Mouse (Mus musculus) limb, embryonic 15.5 days (tissue): Measurements from ENCODE around the gene Hscb. TPM values are rescaled to one million over a fixed set of nuclear protein-coding genes. Genes with fewer than 3 reads are reported as not detected.
A peak's percentile ranks its signal among the peaks of the same experiment; 100 is the strongest.

Source experiments
- ATAC-seq: fragments of 200-750 bp; cut with Nextera tagmentation; 2 replicates; pipeline ENCODE4 v1.8.0; 2017; ENCODE audit warnings: low read depth, moderate TSS enrichment; ENCODE audit not compliant: insufficient number of reproducible peaks, low FRiP score, low TSS enrichment
- H3K27ac ChIP-seq: fragments of 300-500 bp; sonication (generic); 2 replicates; pipeline ENCODE4 v1.5.1; 2015; ENCODE audit warnings: moderate library complexity, mild to moderate bottlenecking, inconsistent platforms
- H3K27me3 ChIP-seq: fragments of 300-500 bp; sonication (generic); 2 replicates; pipeline ENCODE4 v1.6.1; 2015; ENCODE audit warnings: inconsistent platforms
- H3K36me3 ChIP-seq: fragments of 300-500 bp; sonication (generic); 2 replicates; pipeline ENCODE4 v1.6.1; 2015; ENCODE audit warnings: inconsistent platforms
- H3K4me1 ChIP-seq: fragments of 300-500 bp; sonication (generic); 2 replicates; pipeline ENCODE4 v1.6.1; 2015; ENCODE audit warnings: inconsistent platforms
- H3K4me2 ChIP-seq: fragments of 300-500 bp; sonication (generic); 2 replicates; pipeline ENCODE4 v1.6.1; 2015; ENCODE audit warnings: mild to moderate bottlenecking, inconsistent platforms
- H3K4me3 ChIP-seq: fragments of 300-500 bp; sonication (generic); 2 replicates; pipeline ENCODE4 v1.5.1; 2015; ENCODE audit warnings: mild to moderate bottlenecking, inconsistent platforms
- H3K9ac ChIP-seq: fragments of 300-500 bp; sonication (generic); 2 replicates; pipeline ENCODE4 v1.6.1; 2015; ENCODE audit warnings: inconsistent platforms
- H3K9me3 ChIP-seq: fragments of 300-500 bp; sonication (generic); 2 replicates; pipeline ENCODE4 v1.6.1; 2016; ENCODE audit warnings: inconsistent platforms
- WGBS: fragments of 180-500 bp; shearing (Covaris S2); methylation state at CpG from one replicate; pipeline ENCODE4 v1.1.7; 2015; 5-methylcytosine and 5-hydroxymethylcytosine counted together
- polyA plus RNA-seq: library from polyadenylated mRNA; unstranded; fragments of >200 nt; fragmentation: Nextera tagmentation; extraction: Ambion mirVana; gene quantifications from 2 replicates; pipeline ENCODE4 v1.2.1, GENCODE M21; 2015

Hscb gene
- polyA plus RNA-seq, 1 experiment from 2014 or later, result 25.9 TPM

DNA sequence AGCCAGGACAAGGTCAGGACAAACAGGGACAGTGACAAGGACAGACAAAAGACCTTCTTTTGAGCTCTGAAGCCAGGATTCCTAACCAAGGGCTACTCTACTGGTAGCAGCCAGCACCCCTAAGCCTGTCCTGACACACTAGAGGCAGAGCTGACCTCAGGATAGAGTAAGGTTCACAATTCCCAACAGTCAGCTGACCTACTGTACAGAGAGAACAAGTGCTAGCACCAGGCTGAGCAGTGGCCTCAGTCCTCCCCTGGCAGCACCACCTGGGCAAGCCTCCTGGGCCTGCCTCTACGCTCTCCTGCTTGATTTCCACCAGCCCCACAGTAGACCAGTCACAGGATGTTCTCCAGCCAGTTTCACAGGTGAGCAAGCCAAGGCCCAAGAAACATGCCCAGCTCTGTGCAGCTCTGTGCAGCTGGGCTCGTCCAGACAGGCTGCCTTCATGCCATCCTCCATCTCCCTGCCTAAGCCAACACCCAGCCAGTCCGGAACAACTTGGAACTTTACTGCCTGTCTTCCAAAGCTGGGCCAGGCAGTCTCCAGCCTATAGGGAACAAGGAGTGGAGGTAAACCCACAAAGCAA, 38.4 kb downstream of the Hscb start:
- 67% methylated on average over 3 of the region's 3 CpGs for WGBS
- Histone ChIP-seq H3K9me3 (no peaks in the 10 kb centered on the region), H3K9ac (no peak overlapping the region), H3K4me1 (peaks cover 32% of the 10 kb centered on the region), H3K36me3 (peaks cover 80% of the 10 kb centered on the region), H3K27me3 (no peaks in the 10 kb centered on the region), H3K4me3 (no peak overlapping the region), H3K27ac (peak overlapping the region; percentile 59; the same call in 1 of the 2 replicates), H3K4me2 (no peak overlapping the region)
- ATAC-seq, result no peak

DNA sequence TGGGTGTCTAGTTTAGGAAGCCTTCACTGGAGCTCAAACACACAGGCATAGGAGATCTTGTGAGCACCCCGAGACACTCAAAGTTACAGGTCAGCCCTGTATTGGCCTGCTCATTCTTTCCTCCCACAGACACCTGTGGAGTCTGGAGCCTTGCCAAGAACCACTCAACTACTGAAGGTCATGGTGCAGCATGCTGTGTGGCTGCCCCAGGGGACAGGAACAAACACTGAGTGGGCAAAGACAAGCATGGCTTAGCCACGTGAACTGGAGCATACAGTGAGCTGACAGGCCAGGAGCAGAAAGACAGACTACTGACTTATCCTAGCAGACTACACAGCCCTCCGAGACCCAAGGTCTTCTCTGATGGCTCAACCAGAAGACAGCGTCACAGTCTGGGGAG, 41.9 kb downstream of the Hscb start:
- H3K4me3 ChIP-seq, result no peak overlapping the region
- H3K27me3 ChIP-seq, result no peaks in the 10 kb centered on the region
- no peak for ATAC-seq
- no peaks in the 10 kb centered on the region for H3K9me3 ChIP-seq
- H3K4me1 ChIP-seq, result peaks cover 16% of the 10 kb centered on the region
- WGBS, result 73% methylated on average over 4 of the region's 4 CpGs
- no peak overlapping the region for H3K9ac ChIP-seq
- no peak overlapping the region for H3K27ac ChIP-seq
- no peak overlapping the region for H3K4me2 ChIP-seq
- H3K36me3 ChIP-seq, result peaks cover 94% of the 10 kb centered on the region

DNA sequence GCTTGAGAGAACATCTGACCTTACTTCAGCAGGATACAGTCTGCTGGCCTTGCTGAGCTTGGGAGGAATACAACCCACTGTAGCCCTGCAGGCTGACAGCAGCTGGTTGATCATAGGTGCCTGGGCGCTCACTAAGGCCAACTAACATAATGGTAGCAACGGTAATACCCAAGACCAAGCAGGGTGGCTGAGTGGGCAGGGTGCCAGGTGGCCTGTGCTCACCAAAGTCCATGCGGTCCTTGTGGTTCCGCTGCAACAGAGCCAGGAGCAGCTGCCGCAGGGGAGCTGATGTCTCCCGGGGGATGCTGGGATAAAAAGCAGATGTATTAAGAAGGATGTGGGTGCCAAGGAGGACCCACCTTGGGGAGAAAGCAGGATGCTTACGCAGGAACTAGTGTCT, 45.2 kb downstream of the Hscb start:
- no peaks in the 10 kb centered on the region for H3K4me1 ChIP-seq
- no peak overlapping the region for H3K4me3 ChIP-seq
- H3K9me3 ChIP-seq, result no peaks in the 10 kb centered on the region
- no peak overlapping the region for H3K9ac ChIP-seq
- no peak for ATAC-seq
- 91% methylated on average over 7 of the region's 7 CpGs for WGBS
- H3K27me3 ChIP-seq, result no peaks in the 10 kb centered on the region
- H3K4me2 ChIP-seq, result no peak overlapping the region
- H3K27ac ChIP-seq, result no peak overlapping the region
- H3K36me3 ChIP-seq, result peaks cover 99% of the 10 kb centered on the region

DNA sequence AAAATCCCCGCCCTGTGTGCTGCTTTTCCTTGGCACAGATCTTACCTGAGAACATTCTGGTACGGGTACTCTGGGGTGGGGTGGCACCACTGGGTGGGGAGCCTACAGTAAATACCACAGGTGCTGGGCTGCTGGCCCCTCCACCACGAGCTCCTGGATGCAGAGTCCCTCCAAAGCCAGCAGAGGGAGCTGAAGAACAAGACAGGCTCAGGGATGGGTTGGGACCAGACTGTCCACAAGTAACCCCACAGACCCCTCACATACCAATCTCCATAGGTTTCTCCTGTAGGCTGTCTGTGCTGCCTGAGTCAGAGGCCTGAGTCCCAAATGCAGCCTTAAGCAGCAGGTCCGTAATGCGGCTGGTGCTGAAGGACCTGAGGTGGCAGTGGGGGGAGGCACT, 50.9 kb downstream of the Hscb start:
- Histone ChIP-seq H3K9ac (no peak overlapping the region), H3K4me1 (no peaks in the 10 kb centered on the region), H3K27me3 (no peaks in the 10 kb centered on the region), H3K9me3 (no peaks in the 10 kb centered on the region), H3K4me3 (no peak overlapping the region), H3K4me2 (no peak overlapping the region), H3K27ac (no peak overlapping the region), H3K36me3 (peaks cover 92% of the 10 kb centered on the region)
- 56% methylated on average over 5 of the region's 5 CpGs for WGBS
- no peak for ATAC-seq

DNA sequence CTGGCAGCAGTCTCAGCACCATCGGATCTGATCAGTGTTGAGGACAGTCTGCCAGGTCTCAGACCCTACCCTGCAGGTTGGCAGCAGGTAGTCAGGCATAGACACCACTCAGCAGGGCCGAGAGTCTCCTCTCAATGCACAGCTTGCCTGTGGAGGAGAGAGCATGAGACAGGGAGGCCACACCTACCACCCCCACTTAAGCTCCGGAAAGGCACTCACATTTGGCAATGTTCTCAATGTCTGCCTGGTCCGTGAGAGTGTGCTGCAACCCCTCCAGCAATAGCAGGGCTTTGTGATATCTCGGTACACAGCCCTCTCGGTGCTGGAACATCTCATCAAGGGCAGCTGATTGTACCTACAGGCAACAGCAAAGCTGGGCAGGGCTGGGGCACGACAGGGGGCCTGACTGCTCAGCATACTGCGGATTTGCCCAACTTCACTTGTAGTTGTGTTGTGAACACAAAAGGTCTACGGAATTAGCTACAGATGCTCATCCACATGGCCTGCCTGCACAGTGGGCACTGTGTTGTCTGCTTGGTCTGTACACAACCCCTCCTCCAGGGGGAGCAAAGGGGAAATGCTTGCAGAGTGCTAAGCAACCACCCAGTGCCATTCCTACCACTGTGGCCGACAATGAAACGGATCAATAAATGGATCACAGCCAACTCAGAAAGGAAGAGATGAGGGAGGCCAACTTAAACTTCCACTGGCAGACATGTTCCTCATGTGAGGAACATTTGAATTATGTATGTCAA, 53.3 kb downstream of the Hscb start:
- H3K27me3 ChIP-seq, result no peaks in the 10 kb centered on the region
- H3K4me2 ChIP-seq, result no peak overlapping the region
- no peak for ATAC-seq
- no peak overlapping the region for H3K9ac ChIP-seq
- H3K27ac ChIP-seq, result no peak overlapping the region
- peaks cover 67% of the 10 kb centered on the region for H3K36me3 ChIP-seq
- WGBS, result 82% methylated on average over 11 of the region's 11 CpGs
- no peaks in the 10 kb centered on the region for H3K9me3 ChIP-seq
- H3K4me3 ChIP-seq, result no peak overlapping the region
- no peaks in the 10 kb centered on the region for H3K4me1 ChIP-seq

DNA sequence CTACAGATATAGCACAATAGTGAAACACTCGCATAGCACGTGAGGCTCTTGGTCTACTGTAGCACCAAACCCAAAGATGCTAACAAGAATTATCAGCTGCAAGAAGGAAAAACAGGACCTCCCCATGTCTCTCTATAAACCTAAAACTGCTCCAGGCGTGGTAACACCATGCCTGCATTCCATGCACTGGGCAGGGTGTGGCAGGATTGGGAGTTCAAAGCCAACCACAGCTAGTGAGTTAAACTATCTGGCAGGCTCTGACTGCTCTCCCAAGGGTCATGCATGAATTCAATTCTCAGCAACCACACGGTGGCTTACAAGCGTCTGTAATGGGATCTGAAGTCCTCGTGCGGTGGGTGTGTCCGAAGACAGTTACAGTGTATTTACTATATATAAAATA, 56.4 kb downstream of the Hscb start:
- H3K36me3 ChIP-seq, result peaks cover 40% of the 10 kb centered on the region
- H3K27ac ChIP-seq, result no peak overlapping the region
- ATAC-seq, result no peak
- no peak overlapping the region for H3K4me3 ChIP-seq
- H3K9ac ChIP-seq, result no peak overlapping the region
- 60% methylated on average over 8 of the region's 8 CpGs for WGBS
- H3K9me3 ChIP-seq, result no peaks in the 10 kb centered on the region
- H3K4me2 ChIP-seq, result no peak overlapping the region
- no peaks in the 10 kb centered on the region for H3K27me3 ChIP-seq
- peaks cover 18% of the 10 kb centered on the region for H3K4me1 ChIP-seq

DNA sequence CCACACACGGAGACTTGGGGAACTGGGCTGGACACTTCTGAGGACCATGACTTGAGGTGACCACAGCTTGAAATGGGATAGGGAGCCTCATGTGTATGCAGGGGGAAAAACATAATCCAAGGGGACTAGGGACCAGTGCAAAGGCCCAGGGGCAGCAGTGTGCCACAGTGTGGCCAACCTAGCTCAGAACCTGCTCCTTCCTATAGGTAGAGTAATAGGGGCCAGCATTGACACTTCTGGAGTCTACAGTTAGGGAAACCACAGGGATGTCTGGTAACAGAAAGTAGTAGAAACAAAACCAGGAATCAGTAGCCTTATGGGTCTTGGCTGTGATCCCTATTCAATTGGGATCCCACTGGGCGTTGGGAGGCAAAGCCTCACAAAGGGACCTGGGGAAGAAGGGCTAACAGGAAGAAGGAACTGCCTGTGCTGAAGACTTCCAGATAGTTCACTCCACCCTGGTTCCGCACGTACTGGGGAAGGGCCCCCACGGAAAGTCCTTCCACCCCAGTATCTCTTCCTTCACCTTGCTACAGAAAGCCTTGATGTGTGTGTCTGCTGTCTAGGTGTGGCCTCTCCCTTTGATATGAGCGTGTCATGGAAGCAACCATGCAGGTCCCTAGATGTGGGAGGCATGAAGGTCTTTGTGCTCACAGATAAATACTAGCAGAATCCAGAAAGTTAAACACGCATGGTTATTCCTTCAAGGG, 57.9 kb downstream of the Hscb start:
- WGBS, result 82% methylated on average over 7 of the region's 7 CpGs
- ATAC-seq, result no peak
- no peaks in the 10 kb centered on the region for H3K27me3 ChIP-seq
- no peak overlapping the region for H3K9ac ChIP-seq
- no peaks in the 10 kb centered on the region for H3K9me3 ChIP-seq
- H3K4me2 ChIP-seq, result no peak overlapping the region
- no peak overlapping the region for H3K4me3 ChIP-seq
- H3K36me3 ChIP-seq, result peaks cover 39% of the 10 kb centered on the region
- H3K4me1 ChIP-seq, result peaks cover 18% of the 10 kb centered on the region
- 0 out of 2 replicates have a peak overlapping the region, but pooled peaks have one; percentile 4 for H3K27ac ChIP-seq

DNA sequence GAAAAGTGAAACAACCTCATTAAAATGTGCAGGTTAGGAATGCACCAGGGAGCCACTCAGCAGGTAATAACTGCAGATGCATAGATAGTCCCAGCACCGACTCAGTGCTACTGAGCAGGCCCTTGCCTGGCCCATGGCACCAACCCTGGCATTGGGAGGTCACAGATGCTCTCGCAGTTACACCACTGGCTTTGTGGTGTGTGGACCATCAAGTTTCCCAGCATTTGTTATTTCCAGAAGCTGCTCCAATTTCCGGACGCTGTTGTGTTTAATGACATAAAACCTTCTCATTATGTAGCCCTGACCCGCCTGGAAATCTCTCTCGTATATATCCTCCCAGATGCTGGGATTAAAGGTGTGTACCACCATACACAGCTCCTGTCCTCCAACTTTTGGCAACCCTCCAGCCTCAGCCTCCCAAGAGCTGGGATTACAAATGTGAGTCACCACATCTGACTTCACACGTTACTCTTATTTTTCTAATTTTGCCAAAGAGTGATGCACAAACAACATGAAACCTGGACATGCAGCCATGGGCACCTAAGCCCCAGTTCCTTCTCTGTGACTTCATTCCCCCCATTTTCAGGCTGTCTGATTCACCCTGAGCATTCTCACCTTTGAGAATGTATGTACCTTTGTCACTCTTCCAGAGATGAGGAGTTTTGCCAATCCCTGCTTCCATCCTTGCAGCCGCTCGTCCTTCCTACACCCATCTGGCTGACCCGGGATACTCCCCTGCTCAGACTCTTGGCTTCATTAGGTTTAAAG, 58.6 kb downstream of the Hscb start:
- no peak for ATAC-seq
- WGBS, result 46% methylated on average over 10 of the region's 10 CpGs

DNA sequence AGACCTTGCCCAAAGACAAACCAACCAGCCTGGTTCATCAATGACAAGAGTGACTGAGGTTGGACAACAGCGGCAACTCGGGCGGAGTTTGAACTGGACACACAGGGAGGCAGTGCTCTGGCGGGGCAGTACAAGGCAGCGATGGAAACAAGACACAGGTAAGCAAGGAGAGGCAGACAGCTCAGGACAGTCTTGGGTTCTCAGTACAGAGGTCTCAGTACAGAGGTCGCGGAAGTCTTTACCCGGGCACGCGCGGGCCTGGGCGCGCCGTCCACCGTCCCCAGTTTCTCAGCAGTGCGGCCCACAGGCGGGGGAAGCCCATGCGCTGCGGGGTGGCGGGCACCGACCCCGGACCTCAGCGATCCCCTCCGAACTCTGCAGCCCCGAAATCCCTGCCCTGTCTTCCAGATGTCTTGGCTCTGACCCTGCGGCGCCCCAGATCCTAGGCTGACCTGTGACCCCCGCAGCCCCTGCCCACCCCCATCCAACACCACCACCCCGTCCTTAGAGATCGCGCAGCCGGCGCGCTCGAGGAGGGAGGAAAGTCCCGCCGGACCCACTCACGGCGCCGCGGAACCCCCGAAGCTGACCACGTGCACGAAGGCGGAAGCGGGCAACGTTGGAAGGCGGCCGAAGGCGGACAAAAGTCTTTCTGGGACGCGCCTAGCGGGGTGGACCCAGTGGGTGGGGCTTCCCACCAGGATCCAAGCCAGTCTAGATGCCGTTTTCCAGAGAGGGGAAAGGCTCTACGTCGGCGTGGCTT, 59.4 kb downstream of the Hscb start, which contains the start of gene Pus1:
TSS of gene Pus1 (minus strand) at position 662 of the 763 bp plus-strand sequence.
- H3K27me3 ChIP-seq, result no peaks in the 10 kb centered on the region
- peaks cover 18% of the 10 kb centered on the region for H3K4me1 ChIP-seq
- H3K27ac ChIP-seq, result peak within 1 kb of the TSS; percentile 79
- peaks cover 40% of the 10 kb centered on the region for H3K36me3 ChIP-seq
- peak; percentile 81 for ATAC-seq
- whole genome bisulfite sequencing, result under 1% methylated on average over 57 of the region's 57 CpGs
- H3K4me3 ChIP-seq, result peak within 1 kb of the TSS; percentile 74
- H3K4me2 ChIP-seq, result peak within 1 kb of the TSS; percentile 79
- no peaks in the 10 kb centered on the region for H3K9me3 ChIP-seq
- H3K9ac ChIP-seq, result peak within 1 kb of the TSS; percentile 68

More for the DNA sequence above, 58.6 kb downstream of the Hscb start:
- H3K4me1 ChIP-seq, result peaks cover 18% of the 10 kb centered on the region
- H3K27ac ChIP-seq, result peak overlapping the region; percentile 79
- peak overlapping the region; percentile 74 for H3K4me3 ChIP-seq
- peaks cover 39% of the 10 kb centered on the region for H3K36me3 ChIP-seq
- peak overlapping the region; percentile 79 for H3K4me2 ChIP-seq
- H3K27me3 ChIP-seq, result no peaks in the 10 kb centered on the region
- no peaks in the 10 kb centered on the region for H3K9me3 ChIP-seq
- H3K9ac ChIP-seq, result peak overlapping the region; percentile 68

DNA sequence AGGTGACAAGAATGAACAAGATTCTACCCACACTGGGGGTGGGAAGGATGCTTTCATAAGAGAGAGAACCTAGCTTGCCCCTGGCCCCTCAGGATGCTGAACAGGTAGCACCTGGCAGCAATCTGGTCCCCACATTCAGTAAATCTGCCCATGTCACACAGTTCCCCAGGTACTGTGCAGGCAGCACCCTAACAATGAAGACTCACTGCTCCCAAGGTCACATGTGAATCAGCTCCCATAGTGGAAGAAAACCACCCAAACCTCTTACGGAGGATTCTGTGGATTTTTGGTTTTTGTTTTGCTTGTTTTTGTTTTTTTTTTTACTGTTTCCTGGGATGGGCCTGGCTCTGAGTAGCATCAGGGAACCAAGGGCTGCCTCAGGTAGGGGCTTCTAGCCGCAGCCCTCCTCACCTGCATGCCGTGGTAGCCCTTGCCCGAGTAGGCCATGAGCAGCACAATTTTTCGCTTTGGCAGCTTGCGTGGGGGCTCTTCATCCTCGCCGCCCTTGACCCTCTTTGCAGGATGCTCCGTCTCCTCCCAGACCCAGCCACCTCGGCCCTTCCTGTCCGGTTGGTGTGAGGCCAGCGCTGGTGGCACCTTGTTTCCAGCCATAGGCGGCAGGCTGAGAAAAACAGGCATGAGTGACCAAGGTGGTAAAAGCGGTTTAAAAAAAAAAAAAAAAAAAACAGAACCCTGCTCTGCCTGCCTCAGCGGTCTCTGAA, 60.1 kb downstream of the Hscb start:
- peak overlapping the region; percentile 68 for H3K9ac ChIP-seq
- peak overlapping the region; percentile 74 for H3K4me3 ChIP-seq
- no peaks in the 10 kb centered on the region for H3K27me3 ChIP-seq
- WGBS, result 17% methylated on average over 15 of the region's 15 CpGs
- H3K9me3 ChIP-seq, result no peaks in the 10 kb centered on the region
- peak overlapping the region; percentile 79 for H3K4me2 ChIP-seq
- peaks cover 44% of the 10 kb centered on the region for H3K36me3 ChIP-seq
- peaks cover 18% of the 10 kb centered on the region for H3K4me1 ChIP-seq
- no peak for ATAC-seq
- H3K27ac ChIP-seq, result no peak overlapping the region
